Mouse (Mus musculus): ENCODE measurements around the gene Msmp. TPM values are rescaled to one million over a fixed set of nuclear protein-coding genes. Genes with fewer than 3 reads are reported as not detected.

Msmp gene
- polyA plus RNA-seq, 1 experiment = 0.15 TPM

DNA sequence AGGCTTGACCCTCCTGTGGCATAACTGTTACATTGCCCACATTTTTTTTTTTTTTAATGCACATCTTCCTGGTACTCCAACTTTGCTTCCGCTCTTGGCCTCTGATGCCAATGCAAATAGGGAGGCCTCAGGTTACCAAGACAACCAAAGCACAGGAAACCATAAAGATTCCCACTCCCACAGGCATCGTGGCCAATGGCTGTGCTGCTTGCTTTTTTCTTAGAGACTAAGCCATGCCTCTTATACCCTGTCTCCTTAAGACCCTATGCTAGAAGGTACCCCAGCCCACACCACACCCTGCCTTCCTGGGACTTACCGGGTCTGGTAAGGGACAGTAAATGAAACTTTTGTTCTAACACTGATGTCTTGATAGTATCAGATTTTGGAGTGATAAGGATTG, 9.2 kb upstream of the Msmp start:
- Histone ChIP-seq H3K4me3 (ENCODE audit: insufficient read depth, low read length) (no peak overlapping the region), H3K27ac (ENCODE audit: insufficient read depth, low read length) (no peak overlapping the region), H3K4me1 (ENCODE audit: control insufficient read depth, insufficient read depth, low read length) (no peaks in the 10 kb centered on the region)
- TF ChIP-seq POLR2A (IDR thresholded peaks at IDR 0.05; ENCODE audit: extremely low read depth, insufficient read depth, low read length) (no peak), CTCF (IDR thresholded peaks at IDR 0.05; ENCODE audit: extremely low read depth, insufficient read depth, low read length) (no peak)

DNA sequence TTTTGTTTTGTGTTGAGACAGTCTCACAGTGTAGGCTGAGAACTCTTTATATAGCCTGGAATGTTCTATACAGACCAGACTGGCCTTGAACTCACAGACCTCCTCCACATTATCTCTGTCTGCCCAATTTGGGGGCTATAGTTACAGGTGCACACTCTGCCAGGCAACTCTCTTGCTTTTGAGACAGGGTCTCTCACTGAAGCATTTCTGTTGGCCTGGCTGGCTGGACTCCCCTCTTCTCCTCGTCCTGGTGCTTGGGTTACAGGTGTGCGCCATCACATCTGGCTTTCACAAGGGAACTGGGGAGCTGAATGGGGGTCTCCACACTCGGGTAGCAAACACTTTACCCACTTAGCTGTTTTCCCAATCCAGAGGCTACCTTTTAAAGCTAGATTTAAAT, 7.7 kb upstream of the Msmp start:
- TF ChIP-seq CTCF (IDR thresholded peaks at IDR 0.05; ENCODE audit: extremely low read depth, insufficient read depth, low read length) (no peak), POLR2A (IDR thresholded peaks at IDR 0.05; ENCODE audit: extremely low read depth, insufficient read depth, low read length) (no peak)
- Histone ChIP-seq H3K4me3 (ENCODE audit: insufficient read depth, low read length) (no peak overlapping the region), H3K27ac (ENCODE audit: insufficient read depth, low read length) (no peak overlapping the region), H3K4me1 (ENCODE audit: control insufficient read depth, insufficient read depth, low read length) (no peaks in the 10 kb centered on the region)

DNA sequence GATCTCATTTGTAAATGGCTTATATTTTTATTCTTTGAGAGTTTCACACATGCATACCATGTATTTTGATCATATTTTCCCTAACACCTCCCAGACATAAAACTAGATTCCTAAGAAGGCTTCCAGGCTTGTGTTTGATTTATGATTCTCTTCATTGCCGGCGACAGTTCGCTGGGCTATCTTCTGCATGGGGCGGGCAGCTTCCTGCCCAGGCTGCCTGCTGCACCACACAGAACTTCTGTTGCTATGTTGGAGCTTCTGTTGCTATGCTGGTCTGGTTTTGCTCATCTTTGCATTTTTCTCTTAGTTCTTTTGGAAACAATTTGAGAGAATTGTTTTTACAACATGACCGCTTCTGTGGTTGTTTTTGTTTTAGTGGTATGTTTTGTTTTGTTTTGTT, 7.2 kb upstream of the Msmp start:
- Histone ChIP-seq H3K4me1 (ENCODE audit: control insufficient read depth, insufficient read depth, low read length) (no peaks in the 10 kb centered on the region), H3K27ac (ENCODE audit: insufficient read depth, low read length) (no peak overlapping the region), H3K4me3 (ENCODE audit: insufficient read depth, low read length) (no peak overlapping the region)
- TF ChIP-seq POLR2A (IDR thresholded peaks at IDR 0.05; ENCODE audit: extremely low read depth, insufficient read depth, low read length) (no peak), CTCF (IDR thresholded peaks at IDR 0.05; ENCODE audit: extremely low read depth, insufficient read depth, low read length) (no peak)

DNA sequence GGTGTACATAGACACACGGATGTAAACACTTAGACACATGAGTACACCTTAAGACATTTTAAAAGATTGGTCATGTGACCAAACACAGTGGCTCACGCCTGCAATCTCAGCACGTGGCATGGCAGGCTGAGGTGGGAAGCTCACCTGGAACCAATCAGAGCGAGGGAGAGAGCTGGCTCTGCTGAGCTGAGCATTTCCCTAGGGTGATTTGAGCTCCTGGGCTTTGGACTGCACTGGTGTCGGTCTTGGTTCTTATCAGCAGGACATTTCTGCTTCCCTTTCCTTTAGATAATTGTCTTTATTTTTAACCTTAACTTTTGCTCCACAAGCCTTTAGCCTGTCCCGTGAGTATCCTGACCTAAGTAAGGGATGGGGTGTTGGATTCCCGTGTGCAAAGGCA, 3.4 kb upstream of the Msmp start:
- no peak for TF ChIP-seq POLR2A (IDR thresholded peaks at IDR 0.05; ENCODE audit: extremely low read depth, insufficient read depth, low read length)
- TF ChIP-seq CTCF (IDR thresholded peaks at IDR 0.05; ENCODE audit: extremely low read depth, insufficient read depth, low read length) = no peak
- H3K4me1 ChIP-seq (ENCODE audit: control insufficient read depth, insufficient read depth, low read length) = no peaks in the 10 kb centered on the region
- H3K27ac ChIP-seq (ENCODE audit: insufficient read depth, low read length) = no peak overlapping the region
- H3K4me3 ChIP-seq (ENCODE audit: insufficient read depth, low read length) = no peak overlapping the region

DNA sequence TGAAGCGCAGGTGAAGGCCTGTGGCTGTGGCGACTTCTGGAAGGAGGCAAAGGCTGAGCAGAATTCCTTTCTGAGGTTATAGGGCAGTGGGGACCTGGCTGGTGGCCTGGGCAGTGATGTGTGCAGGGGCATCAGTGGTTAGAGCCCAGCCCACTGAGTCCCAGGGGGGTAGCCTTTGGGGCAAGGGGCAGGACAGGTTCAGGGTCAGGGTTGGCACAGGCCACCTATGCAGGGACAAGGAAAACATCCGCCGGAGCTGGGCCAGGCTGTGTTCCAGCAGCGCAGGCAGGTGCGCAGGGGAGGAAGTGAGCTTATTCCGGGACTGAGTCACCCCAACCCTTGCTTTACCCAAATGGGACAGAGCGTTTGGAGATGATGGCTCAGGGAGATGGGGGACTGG, 2.1 kb upstream of the Msmp start:
- no peak overlapping the region for H3K4me3 ChIP-seq (ENCODE audit: insufficient read depth, low read length)
- TF ChIP-seq CTCF (IDR thresholded peaks at IDR 0.05; ENCODE audit: extremely low read depth, insufficient read depth, low read length) = no peak
- no peak for TF ChIP-seq POLR2A (IDR thresholded peaks at IDR 0.05; ENCODE audit: extremely low read depth, insufficient read depth, low read length)
- no peak overlapping the region for H3K27ac ChIP-seq (ENCODE audit: insufficient read depth, low read length)
- no peaks in the 10 kb centered on the region for H3K4me1 ChIP-seq (ENCODE audit: control insufficient read depth, insufficient read depth, low read length)

DNA sequence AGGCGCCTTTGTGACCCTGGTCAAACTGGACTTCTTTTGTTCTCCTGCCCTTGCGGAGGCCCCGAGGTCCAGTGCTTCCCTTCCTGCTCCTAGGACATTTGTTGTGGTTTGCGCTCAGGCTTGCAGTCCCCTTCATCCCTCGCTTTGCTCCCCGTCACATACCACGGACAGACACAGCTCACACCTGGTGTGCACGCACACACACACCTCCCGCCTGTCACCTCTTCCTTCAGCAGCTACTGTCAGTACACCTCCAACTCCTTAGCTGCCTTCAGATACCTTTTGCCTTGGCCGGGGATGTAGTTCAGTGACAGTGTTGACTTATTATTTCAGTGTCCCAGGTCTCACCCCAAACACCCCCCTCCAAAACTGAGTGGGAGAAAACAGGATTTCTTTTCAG, 1.4 kb upstream of the Msmp start:
- Histone ChIP-seq H3K4me3 (ENCODE audit: insufficient read depth, low read length) (no peak overlapping the region), H3K27ac (ENCODE audit: insufficient read depth, low read length) (no peak overlapping the region), H3K4me1 (ENCODE audit: control insufficient read depth, insufficient read depth, low read length) (no peaks in the 10 kb centered on the region)
- TF ChIP-seq POLR2A (IDR thresholded peaks at IDR 0.05; ENCODE audit: extremely low read depth, insufficient read depth, low read length) = no peak

DNA sequence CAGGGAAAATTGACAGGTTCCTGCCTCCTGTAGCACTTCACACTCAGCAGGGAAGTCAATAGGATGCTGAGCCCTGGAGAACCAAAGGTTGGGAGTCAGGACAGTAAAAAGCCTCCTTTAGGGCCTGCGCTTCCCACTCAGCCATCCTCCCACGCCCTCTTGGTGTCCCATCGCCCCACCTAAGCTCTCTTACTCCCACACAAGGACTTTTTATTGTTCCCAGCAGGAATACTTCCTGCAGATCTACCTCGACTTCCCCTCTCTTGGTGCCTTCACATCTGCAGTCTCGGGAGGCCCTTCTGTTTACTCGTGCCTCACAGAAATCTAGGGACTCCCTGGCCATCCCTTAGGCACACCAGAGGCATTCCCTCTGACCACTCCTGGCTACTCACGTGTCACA, 873 bp downstream of the Msmp start:
- TF ChIP-seq CTCF (IDR thresholded peaks at IDR 0.05; ENCODE audit: extremely low read depth, insufficient read depth, low read length) (no peak), POLR2A (IDR thresholded peaks at IDR 0.05; ENCODE audit: extremely low read depth, insufficient read depth, low read length) (no peak)
- Histone ChIP-seq H3K27ac (ENCODE audit: insufficient read depth, low read length) (no peak overlapping the region), H3K4me3 (ENCODE audit: insufficient read depth, low read length) (no peak overlapping the region), H3K4me1 (ENCODE audit: control insufficient read depth, insufficient read depth, low read length) (peaks cover 2% of the 10 kb centered on the region)

DNA sequence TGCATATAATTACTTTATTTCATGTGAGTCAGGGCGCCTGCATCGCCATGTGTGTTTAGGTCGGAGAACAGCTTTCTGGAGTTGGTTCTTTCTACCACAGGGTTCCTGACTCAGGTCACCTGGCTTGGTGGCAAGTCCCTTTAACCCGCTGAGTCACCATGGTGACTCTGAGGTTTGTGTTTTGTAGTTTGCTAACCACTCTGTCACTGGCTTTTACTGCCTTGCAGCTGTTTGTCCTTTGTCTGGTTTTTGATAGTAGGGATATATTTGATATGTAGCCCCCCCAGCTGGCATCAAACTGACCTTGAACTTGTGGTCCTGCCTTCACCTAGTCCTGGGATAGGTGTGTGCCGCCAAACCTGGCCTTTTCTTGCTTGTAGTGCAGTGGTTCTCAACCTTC, 2.1 kb downstream of the Msmp start:
- TF ChIP-seq POLR2A (IDR thresholded peaks at IDR 0.05; ENCODE audit: extremely low read depth, insufficient read depth, low read length) (no peak), CTCF (IDR thresholded peaks at IDR 0.05; ENCODE audit: extremely low read depth, insufficient read depth, low read length) (no peak)
- no peak overlapping the region for H3K27ac ChIP-seq (ENCODE audit: insufficient read depth, low read length)
- H3K4me3 ChIP-seq (ENCODE audit: insufficient read depth, low read length) = no peak overlapping the region
- H3K4me1 ChIP-seq (ENCODE audit: control insufficient read depth, insufficient read depth, low read length) = peaks cover 2% of the 10 kb centered on the region

DNA sequence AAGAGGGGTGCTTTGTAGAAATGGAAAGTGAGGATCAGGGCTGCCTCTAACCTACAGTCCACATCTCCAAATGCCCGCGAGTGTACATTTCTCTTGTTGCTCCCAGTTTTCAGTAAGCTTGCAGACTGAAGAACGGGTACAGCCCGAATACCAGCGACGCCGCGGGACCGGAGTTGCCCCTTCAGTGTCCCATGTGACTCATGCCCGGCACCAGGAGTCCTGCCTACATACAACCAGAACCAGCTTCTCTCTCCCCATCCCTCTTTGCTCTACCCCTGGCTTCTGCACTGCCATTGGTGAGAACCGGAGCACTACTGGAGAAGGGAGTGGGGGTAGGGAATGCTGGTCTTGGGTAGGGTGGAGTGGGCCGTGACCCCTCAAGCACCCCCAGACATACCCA, 2.9 kb downstream of the Msmp start:
- H3K4me1 ChIP-seq (ENCODE audit: control insufficient read depth, insufficient read depth, low read length) = peaks cover 10% of the 10 kb centered on the region
- H3K4me3 ChIP-seq (ENCODE audit: insufficient read depth, low read length) = no peak overlapping the region
- H3K27ac ChIP-seq (ENCODE audit: insufficient read depth, low read length) = no peak overlapping the region
- TF ChIP-seq POLR2A (IDR thresholded peaks at IDR 0.05; ENCODE audit: extremely low read depth, insufficient read depth, low read length) = no peak
- no peak for TF ChIP-seq CTCF (IDR thresholded peaks at IDR 0.05; ENCODE audit: extremely low read depth, insufficient read depth, low read length)

DNA sequence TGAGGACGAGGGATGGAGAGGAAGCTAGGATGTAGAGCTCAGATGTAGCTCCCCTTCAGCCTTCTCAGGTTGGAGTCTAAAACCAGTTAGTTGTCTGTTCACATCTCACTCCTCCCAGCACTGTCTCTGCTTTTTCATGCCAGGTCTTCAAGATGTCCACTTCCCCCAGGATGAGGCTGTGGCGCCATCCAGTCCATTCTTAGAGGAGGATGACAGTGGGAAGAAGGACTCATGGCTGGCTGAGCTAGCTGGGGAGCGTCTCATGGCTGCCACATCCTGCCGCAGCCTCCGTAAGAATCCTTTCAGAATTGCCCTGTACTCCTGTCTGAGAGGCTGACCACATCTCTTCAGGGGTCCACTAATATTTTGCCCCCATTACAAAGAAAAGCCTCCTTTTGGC, 3.6 kb downstream of the Msmp start:
- Histone ChIP-seq H3K4me3 (ENCODE audit: insufficient read depth, low read length) (no peak overlapping the region), H3K27ac (ENCODE audit: insufficient read depth, low read length) (no peak overlapping the region), H3K4me1 (ENCODE audit: control insufficient read depth, insufficient read depth, low read length) (peaks cover 12% of the 10 kb centered on the region)
- TF ChIP-seq POLR2A (IDR thresholded peaks at IDR 0.05; ENCODE audit: extremely low read depth, insufficient read depth, low read length) (no peak), CTCF (IDR thresholded peaks at IDR 0.05; ENCODE audit: extremely low read depth, insufficient read depth, low read length) (no peak)

DNA sequence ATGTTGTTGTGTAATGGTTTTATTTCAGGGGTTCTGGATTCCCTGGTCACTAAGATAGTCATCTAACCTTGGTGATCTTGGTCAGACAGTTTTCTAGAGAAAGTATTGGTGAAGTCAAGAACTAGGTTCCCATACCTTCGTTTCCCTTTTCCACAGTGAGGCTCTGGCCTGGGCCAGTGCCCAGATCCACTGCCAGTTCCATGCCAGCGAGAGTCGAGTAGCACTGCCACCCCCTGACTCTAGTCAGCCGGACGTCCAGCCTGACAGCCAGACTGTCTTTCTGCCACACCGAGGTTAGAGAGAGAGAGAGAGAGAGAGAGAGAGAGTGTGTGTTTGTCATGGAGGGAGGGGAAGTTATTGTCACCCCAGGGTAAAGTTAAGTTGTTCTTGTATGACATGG, 4.6 kb downstream of the Msmp start:
- TF ChIP-seq POLR2A (IDR thresholded peaks at IDR 0.05; ENCODE audit: extremely low read depth, insufficient read depth, low read length) (no peak), CTCF (IDR thresholded peaks at IDR 0.05; ENCODE audit: extremely low read depth, insufficient read depth, low read length) (no peak)
- H3K27ac ChIP-seq (ENCODE audit: insufficient read depth, low read length) = no peak overlapping the region
- H3K4me3 ChIP-seq (ENCODE audit: insufficient read depth, low read length) = peak overlapping the region; percentile 82; the same call in 1 of the 2 replicates
- H3K4me1 ChIP-seq (ENCODE audit: control insufficient read depth, insufficient read depth, low read length) = peaks cover 12% of the 10 kb centered on the region
